Mouse (Mus musculus) R1 (cell line): ENCODE data around the gene Slx1b.
A peak's percentile ranks its signal among the peaks of the same experiment; 100 is the strongest.

Experiments used
- DNase-seq: peaks from one replicate; pipeline ENCODE4 v3.0.0-alpha.2; 2018; ENCODE audit warnings: low read depth, low spot score

Slx1b gene

GRCm38 (mm10) chr7:126676631-126677220 is 18.9 kb downstream of the Slx1b start:
- no peak for DNase-seq

DNA sequence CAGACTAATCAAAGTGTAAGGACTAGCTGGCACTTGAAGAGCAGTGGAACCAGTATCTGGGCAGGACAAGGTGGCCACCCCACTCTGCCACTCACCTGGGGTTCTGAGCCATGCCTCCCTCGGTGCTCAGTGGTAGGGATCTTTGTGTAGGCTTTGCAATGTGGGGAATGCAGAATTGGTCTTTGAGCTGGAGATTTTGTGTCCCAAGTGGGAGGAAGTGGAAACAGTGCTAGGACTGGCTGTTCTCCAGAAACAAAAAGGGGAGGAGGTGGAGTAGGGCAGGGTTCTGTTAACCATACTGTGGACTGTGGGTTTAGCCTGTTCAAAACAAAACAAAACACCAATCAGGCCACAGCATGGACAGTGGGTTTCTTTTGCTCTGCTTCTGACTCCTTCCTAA is 19.4 kb downstream of the Slx1b start, which contains the start of gene Sult1a1:
Gene Sult1a1 (minus strand): TSS at position 226 of the 400 bp plus-strand sequence.
- no peak for DNase-seq

DNA sequence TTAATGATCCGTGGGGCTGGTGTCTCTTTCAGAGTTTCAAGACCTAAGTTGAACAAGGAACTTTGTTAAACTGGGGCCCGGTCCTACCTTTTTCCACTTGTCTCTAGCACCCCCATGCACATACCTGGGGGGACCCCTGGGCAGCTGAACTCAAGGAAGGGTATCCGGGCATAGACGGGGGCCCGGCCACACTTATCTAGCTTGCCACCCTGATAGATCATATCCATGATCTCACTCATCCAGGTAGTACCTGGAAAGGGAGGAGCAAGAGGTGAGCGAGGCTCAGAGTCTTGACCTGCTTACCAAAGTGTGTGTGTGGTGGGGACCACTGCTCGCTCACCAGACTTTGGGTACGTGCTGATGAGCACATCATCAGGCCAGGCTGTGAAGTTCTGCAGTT is 20.5 kb downstream of the Slx1b start:
- DNase-seq, result no peak

- no peak for DNase-seq
Measured at GRCm38 (mm10) chr7:126672111-126672510, 23.5 kb downstream of the Slx1b start.

GRCm38 (mm10) chr7:126670152-126670551 is 25.4 kb downstream of the Slx1b start:
- no peak for DNase-seq

DNA sequence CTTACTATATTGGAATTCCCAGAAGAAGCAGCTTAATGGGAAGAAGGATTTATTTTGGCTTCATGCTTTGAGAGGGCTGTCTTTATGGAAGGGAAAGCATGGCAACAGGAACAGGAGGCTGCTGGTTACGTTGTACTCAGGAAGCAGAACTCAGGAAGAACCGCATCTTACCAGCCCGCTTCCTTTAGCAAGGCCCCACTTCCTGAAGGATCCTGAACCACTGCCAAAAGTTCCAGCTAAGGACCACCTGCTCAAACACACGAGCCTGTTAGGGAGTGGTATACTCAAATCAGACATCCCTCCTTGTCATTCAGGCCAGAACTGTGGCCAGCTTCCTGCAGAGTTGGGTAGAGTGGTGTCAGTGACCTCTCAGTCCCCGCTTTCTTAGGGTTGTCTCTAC is 27.1 kb downstream of the Slx1b start:
- DNase-seq, result no peak

- DNase-seq, result no peak
Measured at GRCm38 (mm10) chr7:126667495-126668090, 28.0 kb downstream of the Slx1b start.

- no peak for DNase-seq
Measured at GRCm38 (mm10) chr7:126665269-126665668, 30.3 kb downstream of the Slx1b start.

- DNase-seq, result no peak
Measured at GRCm38 (mm10) chr7:126663646-126664045, 31.9 kb downstream of the Slx1b start.

- no peak for DNase-seq
Measured at GRCm38 (mm10) chr7:126659771-126660170, 35.8 kb downstream of the Slx1b start.

DNA sequence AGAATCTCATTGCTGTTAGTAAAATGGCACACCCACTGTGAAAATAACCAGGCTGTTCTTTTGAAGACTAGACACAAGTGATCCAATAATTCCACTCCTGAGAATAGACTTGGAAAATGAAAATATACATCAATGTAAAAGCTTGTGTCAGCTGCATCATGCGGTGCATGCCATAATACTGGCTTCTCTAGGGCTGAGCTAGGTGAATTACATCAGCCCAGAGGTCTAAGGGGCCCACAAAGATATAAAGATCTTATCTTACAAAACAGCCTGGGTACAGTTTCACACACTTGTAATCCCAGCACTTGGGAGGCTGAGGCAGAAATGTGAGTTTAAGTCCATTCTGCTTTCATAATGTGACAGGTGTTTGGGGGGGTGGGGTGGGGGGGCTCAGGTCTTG is 38.1 kb downstream of the Slx1b start:
- DNase-seq, result no peak

DNA sequence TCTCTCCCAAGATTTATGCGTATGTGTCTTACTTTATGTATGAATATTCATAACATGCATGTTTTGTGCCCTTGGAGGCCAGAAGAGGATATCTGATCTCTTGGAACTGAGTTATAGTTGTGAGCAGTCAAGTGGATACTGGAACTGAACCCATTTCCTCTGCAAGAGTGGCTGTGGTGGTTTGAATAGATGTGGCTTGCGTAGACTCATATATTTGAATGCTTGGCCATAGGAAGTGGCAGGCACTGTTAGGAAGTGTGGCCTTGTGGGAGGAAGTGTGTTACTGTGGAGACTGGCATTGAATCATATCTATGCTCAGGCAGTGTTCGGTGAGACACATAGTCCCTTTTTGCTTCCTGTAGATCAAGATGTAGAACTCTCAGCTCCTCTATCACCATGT is 39.9 kb downstream of the Slx1b start:
- no peak for DNase-seq

DNA sequence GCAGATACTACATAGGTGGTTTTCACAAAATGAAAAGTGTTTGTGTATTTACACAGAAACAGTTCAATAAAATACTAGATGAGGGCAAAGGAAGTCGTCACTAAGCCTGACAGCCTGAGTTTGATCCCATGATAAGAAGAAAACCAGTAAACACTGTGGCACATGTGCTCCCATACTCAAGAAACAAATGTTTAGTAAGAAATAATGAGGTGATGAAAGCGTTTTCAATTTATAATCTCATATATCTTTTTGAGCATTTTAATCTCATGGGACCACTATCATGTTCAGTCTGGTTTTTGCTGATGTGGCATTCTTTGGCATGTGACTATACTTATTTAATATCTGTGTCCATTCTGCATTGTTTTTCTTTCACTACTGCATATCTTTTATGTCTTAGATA is 41.6 kb downstream of the Slx1b start:
- no peak for DNase-seq

- no peak for DNase-seq
Measured at GRCm38 (mm10) chr7:126650852-126651251, 44.7 kb downstream of the Slx1b start.

GRCm38 (mm10) chr7:126649231-126650051 is 46.1 kb downstream of the Slx1b start, which contains the start of gene Sgf29:
Sgf29 (plus strand) TSS chr7:126649309.
- DNase-seq, result peak; percentile 95

GRCm38 (mm10) chr7:126648486-126648885 is 47.1 kb downstream of the Slx1b start:
- DNase-seq, result peak; percentile 76

- peak; percentile 35 for DNase-seq
Measured at GRCm38 (mm10) chr7:126645708-126646107, 49.9 kb downstream of the Slx1b start.

DNA sequence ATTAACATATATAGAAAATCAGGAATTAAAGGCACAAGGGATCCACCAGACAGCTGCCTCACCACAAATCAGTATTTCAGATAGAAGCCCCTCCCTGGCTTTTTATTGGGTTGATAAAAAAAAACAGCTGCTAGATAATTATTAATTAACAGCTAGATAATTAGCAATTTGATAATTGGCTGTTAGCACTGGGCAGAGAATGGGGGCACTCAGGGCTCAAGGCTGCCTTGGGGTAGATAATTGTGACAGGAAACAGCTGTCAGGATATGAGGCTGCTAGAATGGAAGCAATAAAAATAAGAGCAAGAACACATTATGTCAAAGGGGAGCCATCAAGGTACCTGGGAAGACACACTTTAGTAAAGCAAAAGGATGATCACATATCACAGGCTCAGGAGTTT is 50.7 kb downstream of the Slx1b start:
- no peak for DNase-seq

DNA sequence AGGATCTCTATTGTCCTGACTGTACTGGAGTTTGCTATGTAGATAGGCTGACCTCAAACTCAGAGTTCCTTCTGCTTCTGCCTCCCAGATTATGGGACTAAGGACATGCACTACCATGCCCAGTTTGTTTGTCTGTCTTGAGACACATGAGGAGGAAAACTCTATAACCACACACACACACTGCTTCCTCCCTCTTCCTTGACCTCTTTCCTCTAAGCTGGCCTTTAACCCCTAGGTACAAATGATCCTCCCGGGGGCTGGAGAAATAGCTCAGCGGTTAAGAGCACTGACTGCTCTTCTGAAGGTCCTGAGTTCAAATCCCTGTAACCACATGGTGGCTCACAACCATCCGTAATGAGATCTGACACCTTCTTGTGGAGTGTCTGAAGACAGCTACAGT is 51.2 kb downstream of the Slx1b start:
- no peak for DNase-seq

DNA sequence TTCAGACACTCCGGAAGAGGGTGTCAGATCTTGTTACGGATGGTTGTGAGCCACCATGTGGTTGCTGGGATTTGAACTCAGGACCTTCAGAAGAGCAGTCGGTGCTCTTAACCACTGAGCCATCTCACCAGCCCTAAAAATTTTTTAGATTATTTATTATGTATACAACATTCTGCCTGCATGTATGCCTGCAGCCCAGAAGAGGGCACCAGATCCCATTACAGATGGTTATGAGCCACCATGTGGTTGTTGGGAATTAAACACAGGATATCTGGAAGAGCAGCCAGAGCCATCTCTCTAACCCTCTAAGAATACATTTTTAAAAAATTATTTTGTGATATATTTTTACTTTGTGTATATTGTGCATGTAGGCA is 52.4 kb downstream of the Slx1b start:
- peak; percentile 74 for DNase-seq

DNA sequence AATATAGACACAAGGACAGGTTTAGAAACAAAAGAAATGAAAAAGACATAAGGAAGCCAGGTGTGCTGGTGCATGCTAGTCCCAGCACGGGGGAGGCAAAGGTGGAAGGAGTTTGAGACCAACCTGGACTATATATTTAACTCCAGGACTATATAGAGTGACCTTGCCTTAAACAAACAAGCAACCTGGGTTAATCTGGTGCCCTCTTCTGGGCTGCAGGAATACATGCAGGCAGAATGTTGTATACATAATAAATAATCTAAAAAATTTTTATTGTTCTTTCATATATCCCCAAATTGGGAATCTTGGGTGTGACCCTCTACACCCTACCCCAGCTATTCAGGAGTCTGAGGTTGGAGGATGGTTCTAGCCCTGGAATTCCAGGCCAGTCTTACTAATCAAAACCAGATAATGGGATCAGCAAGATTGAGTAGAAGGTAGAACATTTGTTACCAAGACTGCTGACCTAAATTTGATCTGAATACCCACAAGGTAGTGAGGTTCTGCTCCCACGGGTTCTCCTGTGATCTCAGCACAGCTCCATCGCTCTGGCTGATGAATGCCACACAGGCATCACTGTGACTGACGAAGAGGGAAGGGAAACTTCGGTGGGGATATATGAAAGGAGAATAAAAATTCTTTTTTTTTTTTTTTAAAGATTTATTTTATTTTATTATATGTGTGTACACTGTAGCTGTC is 52.9 kb downstream of the Slx1b start:
- DNase-seq, result no peak
